Mouse (Mus musculus) v-Abl transformed pro-B cells (cell line): ENCODE measurements around the gene Sorcs2.

ENCODE experiments used
- in situ Hi-C, 2 experiments: fragments of 400-800 bp; cut with MboI; formaldehyde crosslinking; loops; one replicate each; pipeline ENCODE4 v1.15.1; 2025; ENCODE audit not compliant: unreplicated experiment in 2 of 2

The Sorcs2 gene

DNA sequence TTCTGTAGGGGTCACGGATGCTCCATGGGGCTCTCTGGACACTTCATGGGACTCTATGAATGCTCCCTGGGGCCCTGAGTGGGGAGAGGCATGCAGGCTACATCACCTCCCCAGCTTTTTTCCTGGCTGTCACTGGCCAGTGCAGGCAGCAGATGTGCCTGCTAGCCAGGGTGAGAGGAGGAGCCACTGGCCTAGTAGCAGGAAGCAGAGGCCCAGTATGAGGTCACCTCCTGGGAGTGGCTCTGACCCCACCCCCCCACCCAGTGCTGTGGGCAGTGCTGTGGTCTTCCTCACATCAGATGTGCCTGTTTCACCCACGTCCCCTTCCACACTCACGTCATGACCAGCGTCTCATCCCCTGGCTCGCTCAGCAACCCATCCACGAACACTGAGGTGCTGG, 356.2 kb downstream of the Sorcs2 start:
- in situ Hi-C loops, result no loop called here

DNA sequence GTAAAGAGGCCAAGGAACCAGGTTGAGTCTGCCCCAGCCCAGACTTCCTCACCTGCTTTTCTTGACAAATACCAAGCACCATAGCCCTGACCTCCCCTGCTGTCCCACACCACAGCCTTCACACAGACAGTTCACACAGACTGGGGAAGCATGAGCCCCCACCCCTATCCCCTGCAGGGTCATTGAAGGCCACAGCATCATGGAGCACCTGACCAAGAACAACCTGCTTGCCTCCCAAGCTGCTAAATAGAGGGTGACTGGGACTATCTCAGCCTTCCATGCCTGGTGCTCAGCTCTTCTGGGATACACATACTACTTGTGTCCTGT, 356.7 kb downstream of the Sorcs2 start:
- in situ Hi-C loops, result no loop called here

DNA sequence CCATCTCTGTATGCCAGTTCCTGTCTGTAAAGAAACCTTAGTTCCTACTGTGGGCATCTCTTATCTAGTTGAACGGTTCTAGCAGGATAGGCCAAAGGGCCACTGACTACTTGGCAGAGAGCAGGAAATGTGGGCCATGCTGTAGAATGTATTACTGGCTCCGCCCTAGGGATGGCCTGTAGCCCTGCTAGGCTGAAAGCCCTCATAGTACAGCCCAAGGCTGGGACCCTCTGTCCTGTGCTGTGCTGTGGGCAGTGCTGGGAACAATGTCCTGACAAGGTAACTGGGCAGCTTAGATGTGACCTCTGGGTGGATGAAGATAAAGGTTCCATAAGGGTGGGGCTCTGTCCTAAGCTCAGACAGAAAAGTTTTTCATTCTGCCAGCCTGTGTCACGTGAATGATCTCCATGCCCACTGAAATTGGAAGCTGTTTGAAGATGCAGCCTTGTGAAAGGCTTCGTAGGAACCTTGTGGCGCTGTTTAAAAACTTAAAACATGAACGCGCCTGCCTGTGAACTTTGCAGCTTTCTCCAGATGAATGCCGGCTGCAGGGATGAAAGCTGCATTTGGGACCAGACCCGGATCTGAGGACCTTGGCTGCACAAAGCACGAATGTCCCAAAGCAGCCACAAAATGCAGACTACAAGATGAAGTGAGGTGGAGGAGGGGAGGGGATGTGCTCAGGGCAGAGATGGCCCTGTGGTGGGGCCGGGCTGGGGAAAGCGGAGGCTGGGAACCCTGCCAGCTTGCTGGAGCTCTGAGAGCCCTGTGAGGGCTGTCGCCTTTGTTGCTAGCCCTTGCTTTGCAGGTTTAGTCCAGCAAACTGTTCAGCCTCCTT, 357.3 kb downstream of the Sorcs2 start:
- in situ Hi-C loops, result no loop called here

DNA sequence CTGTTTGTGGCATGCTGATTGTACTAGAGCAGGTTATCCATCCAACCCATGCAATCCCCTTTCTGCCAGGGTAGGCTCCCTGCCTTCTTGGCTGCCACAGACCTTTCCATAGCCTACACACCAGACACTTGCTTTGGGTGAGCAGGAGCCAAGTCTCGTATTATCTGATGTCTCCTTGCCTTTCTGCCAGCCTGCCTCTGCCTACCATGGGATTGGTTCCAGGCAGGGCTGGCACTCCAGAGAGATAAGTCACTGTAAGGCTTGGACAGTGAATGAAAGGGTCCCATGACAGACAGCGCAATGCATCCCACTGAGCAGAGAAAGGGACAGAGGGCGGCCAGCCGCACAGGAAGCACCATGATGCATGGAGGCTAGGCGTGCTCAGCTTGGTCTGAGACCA, 358.3 kb downstream of the Sorcs2 start:
- in situ Hi-C loops, result loop anchor here (5.0 to 10.0 kb wide), 3 partner anchors 48 to 358 kb away; partner anchors contain the start of gene Sorcs2 (in 1 of the 2)

DNA sequence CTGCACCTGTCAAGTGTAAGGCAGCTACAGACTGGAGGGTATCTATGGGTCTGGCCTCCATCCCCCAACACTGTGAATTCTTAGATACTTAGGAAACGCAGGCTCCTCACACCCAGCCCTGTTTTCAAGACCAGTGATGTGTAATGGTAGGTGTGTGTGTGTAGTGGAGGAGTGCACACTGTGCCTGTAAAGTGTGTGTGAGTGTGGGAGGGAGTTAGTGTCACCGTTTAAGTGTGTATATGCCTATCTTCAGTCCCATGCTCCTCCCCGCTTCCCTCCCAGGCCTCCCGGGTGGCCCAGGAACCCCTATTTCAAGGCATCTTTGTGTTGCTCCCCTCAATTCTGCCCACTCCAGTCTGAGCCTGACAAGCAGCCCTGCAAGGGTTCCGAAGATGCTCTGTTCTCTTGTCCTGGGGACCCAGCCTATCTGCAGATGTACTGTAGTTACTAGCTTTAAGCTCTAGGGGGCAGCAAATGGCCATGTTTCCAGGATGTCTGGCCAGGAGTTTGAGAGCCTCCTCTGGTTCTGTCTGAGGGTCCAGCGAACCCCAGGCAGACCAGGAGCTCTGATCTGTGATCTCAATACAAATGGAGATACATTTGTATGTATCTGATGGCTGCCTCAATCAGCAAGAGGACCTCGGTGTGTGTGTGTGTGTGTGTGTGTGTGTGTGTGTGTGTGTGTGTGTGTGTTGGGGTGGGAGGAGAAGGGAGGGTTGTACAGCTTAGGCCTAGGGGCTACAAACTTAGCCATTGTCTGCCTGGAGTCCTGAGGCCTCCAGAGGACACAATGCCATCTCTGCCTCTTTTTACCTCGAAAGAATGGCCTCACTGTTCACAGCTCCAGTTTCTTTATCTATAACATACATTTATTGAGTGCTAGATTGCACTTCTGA, 364.2 kb downstream of the Sorcs2 start:
- in situ Hi-C loops, result loop anchor here (5.0 to 10.0 kb wide), 4 partner anchors 54 to 369 kb away; no protein-coding TSS in a partner anchor

DNA sequence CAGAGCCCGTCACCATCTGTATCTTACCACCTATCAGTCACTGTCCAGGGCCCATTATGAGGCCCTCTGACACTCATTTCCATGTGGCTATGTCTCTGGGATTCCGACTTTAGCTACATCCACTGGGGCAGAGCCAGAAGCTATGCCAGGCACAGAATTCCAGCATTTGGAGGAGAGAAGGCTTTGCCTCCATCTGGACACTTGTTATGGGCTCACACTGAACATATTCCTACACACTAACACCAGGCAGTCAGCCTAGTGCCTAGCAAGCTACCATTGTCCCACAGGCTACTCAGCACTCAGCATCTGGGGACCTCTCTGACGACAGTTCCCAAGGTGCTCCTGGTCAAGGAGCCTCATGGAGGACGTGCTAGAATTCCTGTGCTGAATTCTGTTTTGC, 372.9 kb downstream of the Sorcs2 start:
- in situ Hi-C loops, result loop anchor here in 1 of 2 experiments (5.0 kb wide), 2 partner anchors 117 to 292 kb away; no protein-coding TSS in a partner anchor

DNA sequence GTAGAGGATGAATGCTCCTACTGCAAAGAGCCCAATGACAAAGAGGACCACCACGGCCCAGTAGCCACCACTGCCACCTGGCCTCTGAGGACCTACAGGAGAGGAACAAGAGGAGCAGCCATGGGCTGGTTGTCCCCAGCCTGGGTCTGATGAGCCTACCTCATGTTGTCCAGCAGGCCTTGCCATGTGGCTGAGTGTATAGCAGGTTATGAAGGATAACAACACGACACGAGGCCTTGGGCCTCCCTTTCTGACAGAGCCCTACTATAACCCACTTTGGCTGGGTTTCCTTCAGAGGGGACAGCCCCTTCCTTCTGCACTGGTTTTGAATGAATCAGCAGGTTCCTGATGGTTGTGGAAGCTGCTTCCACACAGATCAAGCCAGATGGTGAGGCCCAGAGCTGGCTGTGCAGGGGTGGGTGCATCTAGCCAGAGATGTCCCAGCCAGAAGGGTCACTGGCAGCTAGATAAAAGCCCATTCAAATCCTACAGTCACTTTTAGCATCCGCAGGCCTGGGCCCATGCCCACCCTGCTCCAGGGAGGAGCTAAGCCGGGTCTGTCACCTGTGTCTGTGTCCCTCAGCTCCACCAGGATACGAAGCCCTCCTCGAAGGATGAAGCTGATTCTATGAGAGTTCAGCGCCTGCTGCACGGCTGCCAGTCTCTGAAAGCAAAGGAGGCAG, 373.8 kb downstream of the Sorcs2 start:
- in situ Hi-C loops, result no loop called here

DNA sequence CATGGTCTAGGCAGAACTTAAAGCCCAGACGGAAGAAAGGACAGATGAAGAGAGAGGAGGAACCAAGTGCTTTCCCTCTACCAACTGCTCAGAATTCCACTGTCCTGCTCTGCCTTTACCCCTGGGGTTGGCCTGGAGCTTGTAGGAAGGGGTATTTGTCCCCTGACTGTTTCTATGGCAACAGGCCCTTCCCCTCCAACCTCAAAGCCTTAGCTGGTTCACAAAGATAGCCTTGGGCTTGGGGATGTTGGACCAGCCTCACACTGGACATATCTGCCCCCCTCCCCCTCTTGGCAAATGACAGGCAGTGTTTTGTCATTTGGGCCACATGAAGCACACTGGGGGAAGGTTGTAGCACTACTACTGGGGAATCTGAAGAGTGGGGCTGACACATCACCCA, 375.6 kb downstream of the Sorcs2 start:
- in situ Hi-C loops, result no loop called here

DNA sequence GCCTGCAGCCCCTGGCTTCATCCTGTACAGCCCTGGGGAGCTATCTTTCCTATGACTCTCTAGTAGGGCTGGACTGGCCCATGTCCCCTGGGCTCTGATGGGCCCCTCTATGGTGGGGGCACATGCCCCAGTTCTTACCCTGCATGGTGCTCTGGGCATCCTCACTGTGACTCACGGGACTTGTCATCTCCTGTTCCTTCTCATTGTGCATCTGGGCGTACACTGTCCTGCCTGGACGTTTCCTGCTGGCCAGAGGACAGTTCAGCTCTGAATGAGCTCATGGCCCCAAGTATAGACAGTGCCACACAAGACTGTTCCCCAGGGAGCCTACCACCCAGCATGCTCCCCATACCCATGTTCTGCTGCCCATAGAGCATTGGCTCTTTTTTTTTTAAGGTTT, 376.8 kb downstream of the Sorcs2 start:
- in situ Hi-C loops, result no loop called here

DNA sequence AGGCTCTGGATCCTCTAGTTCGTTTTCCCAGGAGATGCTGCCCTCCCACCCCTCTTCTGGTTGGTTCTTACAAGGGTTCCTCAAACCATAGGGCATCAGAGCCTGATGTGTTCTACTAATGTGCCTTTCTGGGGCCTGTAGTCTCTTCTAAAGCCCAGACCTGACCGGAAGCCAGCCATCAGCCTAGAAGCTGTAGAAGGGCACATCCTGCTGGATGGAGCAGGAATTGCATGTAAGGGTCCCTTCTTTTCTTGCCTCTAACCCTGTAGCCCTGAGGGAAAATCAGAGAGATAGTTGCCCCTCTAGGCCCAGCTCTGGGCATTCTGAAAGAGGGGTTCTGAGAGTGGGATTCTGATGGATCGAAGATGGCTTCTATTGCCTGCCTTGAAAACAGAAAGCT, 379.6 kb downstream of the Sorcs2 start:
- in situ Hi-C loops, result no loop called here

DNA sequence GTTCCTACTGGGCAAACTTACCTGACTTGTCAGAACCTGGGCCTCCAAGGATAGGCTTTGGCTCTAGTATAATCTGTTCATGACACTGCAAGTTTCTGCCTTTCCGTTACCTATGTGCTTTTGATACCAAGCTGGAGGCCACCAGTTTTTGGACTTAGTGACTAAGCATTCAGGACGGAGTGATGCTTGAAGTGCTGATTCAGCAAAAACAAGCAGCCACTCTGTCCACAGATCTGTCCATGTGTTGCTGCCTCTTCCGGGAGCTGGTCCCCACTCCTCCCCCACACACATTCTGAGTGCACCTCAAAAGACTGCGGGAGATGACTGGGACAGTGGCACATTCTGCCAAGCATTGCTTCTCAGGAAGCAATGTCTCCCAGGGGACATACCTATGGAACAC, 388.5 kb downstream of the Sorcs2 start:
- in situ Hi-C loops, result no loop called here

DNA sequence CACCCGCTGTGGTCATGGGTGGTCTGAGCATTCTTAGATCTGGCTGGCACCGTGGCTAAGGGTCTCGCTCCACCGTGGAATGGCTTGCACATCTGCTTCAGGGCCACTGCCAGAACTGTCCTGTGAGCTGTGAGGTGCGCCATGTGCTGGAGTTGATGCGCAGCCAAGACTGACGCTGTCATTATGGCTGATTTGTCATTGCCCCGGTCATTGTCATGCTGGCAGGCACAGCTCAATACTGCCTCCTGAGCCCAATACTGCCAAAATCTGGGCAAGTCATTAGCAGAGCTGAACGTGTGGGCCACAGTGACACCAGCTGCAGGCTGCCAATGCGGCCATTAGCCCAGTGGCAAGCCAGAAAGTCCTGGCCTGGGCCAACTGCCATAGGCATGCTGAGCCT, 390.3 kb downstream of the Sorcs2 start:
- in situ Hi-C loops, result no loop called here

DNA sequence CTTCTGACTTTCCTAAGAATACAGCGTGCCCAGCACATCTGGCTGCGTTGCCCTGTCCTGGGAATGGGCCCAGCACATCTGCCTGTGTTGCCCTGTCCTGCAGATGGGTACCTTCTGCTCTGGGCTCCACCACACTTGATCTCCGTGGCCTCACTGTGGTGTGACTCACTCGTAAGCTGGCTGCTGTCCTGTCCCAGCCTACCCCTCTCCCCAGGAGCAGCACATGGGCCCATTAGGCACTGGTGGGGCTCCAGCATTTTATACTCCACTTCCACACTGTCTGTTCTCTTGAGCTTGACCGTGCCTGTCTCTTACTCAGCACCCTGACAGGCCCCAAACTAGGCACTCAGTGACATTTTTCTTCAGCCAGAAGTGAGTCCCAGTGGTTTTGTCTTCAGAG, 391.4 kb downstream of the Sorcs2 start:
- in situ Hi-C loops, result no loop called here

DNA sequence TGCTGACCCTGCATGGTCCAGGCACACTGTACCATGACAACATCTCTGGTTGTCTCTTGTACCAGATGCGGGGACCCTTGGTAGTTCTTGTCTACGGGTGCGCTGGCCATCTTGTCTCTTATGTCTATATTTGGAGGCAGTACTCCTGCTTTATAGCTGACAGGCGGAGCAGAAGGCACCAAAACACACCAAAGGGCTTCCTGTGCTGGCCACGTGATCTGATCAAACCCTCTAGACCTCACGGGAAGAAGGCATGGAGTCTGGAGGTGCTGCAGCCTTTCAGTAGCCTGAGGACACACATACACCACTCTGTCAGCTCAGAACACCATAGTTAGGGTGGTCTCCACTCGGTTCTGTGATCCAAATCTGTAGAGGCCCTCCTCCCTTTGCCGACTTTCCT, 391.8 kb downstream of the Sorcs2 start:
- in situ Hi-C loops, result no loop called here

DNA sequence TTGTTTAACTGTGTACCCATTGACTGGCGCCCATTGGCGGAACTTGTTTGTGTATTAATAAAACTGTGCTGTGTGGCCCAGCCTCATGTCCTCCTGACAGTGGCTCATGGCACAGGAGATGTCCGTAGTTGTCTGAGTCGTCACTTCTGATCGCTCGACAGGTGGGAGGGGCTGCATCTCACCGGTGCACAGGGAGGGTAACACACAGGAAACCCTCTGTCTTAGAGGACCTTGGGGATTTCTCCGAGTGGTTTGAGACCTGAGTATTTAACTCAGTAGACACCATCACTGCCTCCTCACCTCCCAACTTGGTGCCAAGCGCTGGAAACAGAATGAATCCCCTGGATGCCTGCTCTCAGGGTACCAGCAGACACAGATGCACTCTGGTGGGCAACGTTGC, 394.1 kb downstream of the Sorcs2 start:
- in situ Hi-C loops, result no loop called here

DNA sequence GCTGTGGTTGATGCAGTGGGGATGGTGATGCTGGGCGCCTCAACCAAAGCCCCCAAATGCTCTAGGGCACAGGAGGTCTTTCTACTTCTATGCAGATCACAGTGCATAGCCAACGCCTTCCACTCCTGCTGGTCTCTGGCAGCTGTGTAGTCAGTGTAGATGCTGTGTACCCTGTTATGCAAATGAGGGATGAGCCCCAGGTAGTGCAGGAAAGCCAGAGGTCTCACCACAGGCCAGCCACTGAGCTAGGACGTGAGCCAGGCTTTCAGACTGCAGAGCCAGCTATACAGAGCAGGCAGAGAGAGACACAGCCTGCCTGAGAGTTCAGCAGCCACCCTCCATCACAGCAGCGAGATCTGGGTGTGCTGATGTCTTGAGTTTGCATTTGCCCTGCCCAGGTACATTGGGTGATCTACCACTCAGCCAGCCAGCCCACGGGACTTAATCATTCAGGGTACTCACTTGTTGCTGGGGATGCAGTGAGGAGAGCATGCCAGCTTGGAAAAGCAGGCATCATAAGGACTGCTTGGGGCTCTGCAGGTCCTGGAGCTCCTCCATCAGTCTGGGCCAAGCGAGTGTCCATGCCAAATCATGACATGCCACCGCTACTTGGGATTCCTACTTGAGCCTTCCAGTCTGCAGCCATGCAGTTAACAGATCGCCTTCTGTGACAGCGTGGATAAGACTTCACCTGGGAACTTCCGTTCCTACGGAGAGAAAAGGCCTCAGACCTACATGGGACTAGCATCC, 407.8 kb downstream of the Sorcs2 start:
- in situ Hi-C loops, result loop anchor here (5.0 to 25.0 kb wide), 4 partner anchors 407 to 755 kb away; partner anchors contain the start of genes Bloc1s4 (in 2 of the 2) and Sorcs2 (in 1 of the 2)

DNA sequence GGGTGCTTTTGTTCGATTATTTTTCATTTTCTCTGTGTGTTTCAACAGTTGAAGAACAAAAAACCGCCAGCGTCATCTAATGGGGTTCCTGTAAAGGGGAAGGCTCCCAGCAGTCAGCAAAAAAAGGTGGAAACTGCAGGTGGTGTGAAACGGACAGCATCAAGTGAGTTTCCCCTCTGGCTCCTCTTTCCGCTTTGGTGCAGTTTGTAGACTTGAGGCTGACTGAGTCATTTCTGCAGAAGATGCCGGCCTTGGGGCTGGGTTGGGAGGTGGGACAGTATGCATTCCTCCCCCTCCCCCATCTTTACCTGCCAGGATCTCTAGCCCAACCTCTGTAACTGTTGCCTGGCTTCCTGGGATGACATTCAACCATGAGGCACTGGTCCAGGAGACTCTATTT, 408.4 kb downstream of the Sorcs2 start:
- in situ Hi-C loops, result loop anchor here (5.0 to 25.0 kb wide), 4 partner anchors 408 to 755 kb away; partner anchors contain the start of genes Bloc1s4 (in 2 of the 2) and Sorcs2 (in 1 of the 2)

DNA sequence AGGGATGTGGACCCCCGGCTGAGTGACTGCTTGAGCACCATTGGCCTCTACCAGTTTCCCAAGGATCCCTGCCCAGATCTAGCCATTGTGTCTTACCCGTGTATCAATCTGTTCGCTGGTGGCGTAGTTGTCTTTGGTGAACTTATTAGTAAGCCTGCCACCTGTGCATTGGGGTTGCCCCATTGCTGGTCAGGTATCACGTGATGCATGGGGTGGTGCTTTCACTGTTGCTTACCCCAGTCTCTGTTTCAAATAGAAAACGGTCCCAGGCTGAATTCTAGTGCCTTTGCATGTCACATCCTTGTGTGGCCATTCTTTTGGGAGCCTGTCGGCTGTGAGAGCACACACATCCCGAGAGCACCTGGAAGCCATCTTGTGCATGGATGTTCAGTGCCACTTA, 409.9 kb downstream of the Sorcs2 start:
- in situ Hi-C loops, result loop anchor here (5.0 to 25.0 kb wide), 4 partner anchors 409 to 757 kb away; partner anchors contain the start of genes Bloc1s4 (in 2 of the 2) and Sorcs2 (in 1 of the 2)

DNA sequence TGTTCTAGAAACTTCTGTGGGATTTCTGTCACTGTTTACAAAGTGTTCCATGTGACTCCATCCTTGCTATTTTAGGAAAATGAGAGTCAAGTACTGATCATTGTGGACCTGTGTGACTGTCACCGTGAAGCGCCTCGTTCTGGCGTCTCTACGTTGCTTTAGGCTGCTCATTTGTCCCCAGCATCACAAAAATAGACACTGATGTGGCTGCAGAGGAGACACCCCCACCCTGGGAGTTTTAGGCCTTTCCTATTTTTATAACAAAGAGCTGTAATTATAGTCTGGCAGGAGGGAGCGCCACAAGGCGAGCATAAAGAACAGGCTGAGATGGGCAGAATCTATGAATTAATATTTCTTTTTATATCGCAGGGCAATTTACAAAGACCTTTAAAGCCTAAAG, 412.3 kb downstream of the Sorcs2 start:
- in situ Hi-C loops, result loop anchor here (5.0 to 25.0 kb wide), 4 partner anchors 412 to 759 kb away; partner anchors contain the start of genes Bloc1s4 (in 2 of the 2) and Sorcs2 (in 1 of the 2)

DNA sequence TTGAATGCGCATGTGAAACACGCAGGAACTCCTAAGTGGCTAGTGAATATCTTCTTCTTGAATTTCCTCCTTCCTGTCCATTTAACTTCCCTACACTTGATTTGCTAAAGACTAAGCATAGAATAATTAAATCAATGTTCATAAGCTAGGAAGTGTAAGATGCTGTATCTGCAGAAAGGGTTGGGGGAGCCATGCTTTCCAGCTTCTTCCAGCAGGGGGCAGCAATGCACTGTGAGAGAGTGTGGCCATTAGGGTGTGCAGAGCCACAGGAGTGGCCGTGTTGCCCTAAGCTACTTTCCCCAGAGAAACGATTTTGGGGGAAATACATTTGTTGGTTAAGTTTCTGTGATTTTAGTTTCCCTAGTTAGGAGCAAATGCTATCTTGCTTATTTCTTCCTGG, 416.0 kb downstream of the Sorcs2 start:
- in situ Hi-C loops, result loop anchor here (5.0 to 25.0 kb wide), 4 partner anchors 415 to 763 kb away; partner anchors contain the start of genes Bloc1s4 (in 2 of the 2) and Sorcs2 (in 1 of the 2)
